Mouse (Mus musculus) ES-E14 (cell line): ENCODE measurements around the gene Nudt3. TPM values are rescaled to one million over a fixed set of nuclear protein-coding genes. Genes with fewer than 3 reads are reported as not detected.
"Not testable (repeated sequence)": the region's sequence is repeated elsewhere in the genome, so short reads cannot be mapped to it uniquely, and the experiment has no call there.

ENCODE experiments used
- DNase-seq: peaks from one replicate; pipeline ENCODE4 v3.0.0-alpha.2; 2013; ENCODE audit warnings: low read depth, low spot score
- H3K27ac ChIP-seq: 2 replicates; pipeline ENCODE4 v1.5.1; 2012; ENCODE audit warnings: low read depth, mild to moderate bottlenecking, low read length, moderate library complexity, mixed read lengths; ENCODE audit not compliant: poor library complexity, insufficient read depth, severe bottlenecking
- H3K36me3 ChIP-seq: 2 replicates; pipeline ENCODE4 v1.6.1; 2012; ENCODE audit warnings: mild to moderate bottlenecking, low read length, moderate library complexity, mixed read lengths; ENCODE audit not compliant: control insufficient read depth, poor library complexity, insufficient read depth, severe bottlenecking
- H3K4me1 ChIP-seq, 2 experiments: fragments of 150-350 bp in 1 of 2; sonication (generic) in 1 of 2; 2 replicates each; pipeline ENCODE4 v1.6.1; 2012; ENCODE audit warnings: low read length in 2 of 2, mild to moderate bottlenecking in 1 of 2, mixed read lengths in 1 of 2; ENCODE audit not compliant: control insufficient read depth in 2 of 2, insufficient read depth in 2 of 2, poor library complexity in 1 of 2
- H3K4me3 ChIP-seq, 2 experiments: fragments of 150-350 bp in 1 of 2; sonication (generic) in 1 of 2; 2 replicates each; pipeline ENCODE4 v1.5.1; 2012; ENCODE audit warnings: low read length in 2 of 2, low read depth in 1 of 2, mild to moderate bottlenecking in 1 of 2, mixed read lengths in 1 of 2; ENCODE audit not compliant: insufficient read depth in 1 of 2, poor library complexity in 1 of 2, severe bottlenecking in 1 of 2
- H3K9ac ChIP-seq: 2 replicates; pipeline ENCODE4 v1.6.1; 2012; ENCODE audit warnings: low read depth, mild to moderate bottlenecking, low read length, mixed read lengths; ENCODE audit not compliant: poor library complexity, insufficient read depth, severe bottlenecking
- H3K9me3 ChIP-seq: fragments of 150-350 bp; sonication (generic); 2 replicates; pipeline ENCODE4 v1.6.1; 2012; ENCODE audit warnings: low read depth, mild to moderate bottlenecking, low read length; ENCODE audit not compliant: control insufficient read depth, insufficient read depth
- CHD2 ChIP-seq: IDR thresholded peaks from 2 replicates; pipeline ENCODE4 v1.6.1; 2014; ENCODE audit warnings: mild to moderate bottlenecking, low read depth, low read length, inconsistent platforms
- HCFC1 ChIP-seq: IDR thresholded peaks from 2 replicates; pipeline ENCODE4 v1.6.1; 2012; ENCODE audit warnings: low read length, inconsistent platforms, borderline replicate concordance; ENCODE audit not compliant: insufficient read depth
- MAFK ChIP-seq: IDR thresholded peaks from 2 replicates; pipeline ENCODE4 v1.6.1; 2014; ENCODE audit warnings: mild to moderate bottlenecking, low read depth, low read length, inconsistent platforms; ENCODE audit not compliant: insufficient read depth
- ZC3H11A ChIP-seq: IDR thresholded peaks from 2 replicates; pipeline ENCODE4 v1.6.1; 2012; ENCODE audit warnings: low read depth, mild to moderate bottlenecking, inconsistent platforms, low read length, borderline replicate concordance
- ZNF384 ChIP-seq: IDR thresholded peaks from 2 replicates; pipeline ENCODE4 v1.6.1; 2012; ENCODE audit warnings: low read depth, low read length, inconsistent platforms
- in situ Hi-C, 2 experiments: fragments of 600-800 bp; cut with MboI; formaldehyde crosslinking; loops; one replicate each; pipeline ENCODE4 v1.15.1; 2025; ENCODE audit warnings: low sequenced_read_pairs in 2 of 2, inconsistent platforms in 1 of 2; ENCODE audit not compliant: unreplicated experiment in 2 of 2
- total RNA-seq: library from RNA; depleted of rRNA; stranded (reverse); fragments of 300-350 nt; gene quantifications from 2 replicates; pipeline ENCODE4 v1.2.3, GENCODE M21; 2012

The Nudt3 gene
- total RNA-seq, 1 experiment = 97.9 TPM

- no peak overlapping the region; a peak in 1 of 4 replicates for H3K4me3 ChIP-seq
- H3K27ac ChIP-seq = no peak overlapping the region
- H3K4me1 ChIP-seq = peaks cover 0 to 13% of the 10 kb centered on the region in 2 experiments; a peak in 3 of 4 replicates
- H3K36me3 ChIP-seq = peaks cover 10% of the 10 kb centered on the region
- 0 out of 2 replicates have a peak overlapping the region, but pooled peaks have one; percentile 3 for H3K9ac ChIP-seq
- no peak for DNase-seq
- in situ Hi-C loops = no loop called here
- no peak for TF ChIP-seq ZC3H11A
- TF ChIP-seq HCFC1 = 0 out of 2 replicates have a peak, but pooled peaks have one; percentile 42
- no peak for TF ChIP-seq MAFK
- no peak for TF ChIP-seq ZNF384
- no peak for TF ChIP-seq CHD2
- H3K9me3 ChIP-seq = no peaks in the 10 kb centered on the region
Measured at GRCm38 (mm10) chr17:27638921-27639332, 15.6 kb upstream of the Nudt3 start.

- Histone ChIP-seq H3K9ac (no peak overlapping the region), H3K27ac (no peak overlapping the region)
- in situ Hi-C loops = no loop called here
Measured at GRCm38 (mm10) chr17:27637333-27637732, 14.0 kb upstream of the Nudt3 start.

GRCm38 (mm10) chr17:27636132-27637020 is 13.1 kb upstream of the Nudt3 start, which contains the start of gene Rps10:
Gene Rps10 (minus strand): TSS chr17:27636669.
- H3K4me3 ChIP-seq = peak within 1 kb of the TSS; percentile 53 to 97

More at GRCm38 (mm10) chr17:27637333-27637732, 14.0 kb upstream of the Nudt3 start:
- Histone ChIP-seq H3K9me3 (no peaks in the 10 kb centered on the region), H3K36me3 (peaks cover 26% of the 10 kb centered on the region), H3K4me1 (peaks cover 0 to 11% of the 10 kb centered on the region in 2 experiments; a peak in 3 of 4 replicates), H3K4me3 (no peak overlapping the region)
- TF ChIP-seq ZNF384 (no peak), HCFC1 (no peak), ZC3H11A (no peak), CHD2 (no peak), MAFK (no peak)
- no peak for DNase-seq

GRCm38 (mm10) chr17:27635575-27635903 is 12.2 kb upstream of the Nudt3 start:
- in situ Hi-C loops, DNase-seq, H3K9me3 ChIP-seq: not testable (repeated sequence)
- peaks cover 0 to 13% of the 10 kb centered on the region in 2 experiments; a peak in 3 of 4 replicates for H3K4me1 ChIP-seq
- H3K4me3 ChIP-seq = peak overlapping the region; percentile 53 to 97
- TF ChIP-seq ZNF384 = peak; percentile 96
- H3K27ac ChIP-seq = peak overlapping the region; percentile 37; the same call in 1 of the 2 replicates
- peak overlapping the region; percentile 22; the same call in 1 of the 2 replicates for H3K9ac ChIP-seq
- peaks cover 44% of the 10 kb centered on the region for H3K36me3 ChIP-seq

More at GRCm38 (mm10) chr17:27636132-27637020, 13.1 kb upstream of the Nudt3 start, which contains the start of gene Rps10:
- in situ Hi-C loops = no loop called here
- H3K9ac ChIP-seq = peak within 1 kb of the TSS; percentile 22; the same call in 1 of the 2 replicates
- H3K36me3 ChIP-seq = peaks cover 36% of the 10 kb centered on the region
- H3K9me3 ChIP-seq = no peaks in the 10 kb centered on the region
- H3K27ac ChIP-seq = peak within 1 kb of the TSS; percentile 37; the same call in 1 of the 2 replicates
- peaks cover 0 to 13% of the 10 kb centered on the region in 2 experiments; a peak in 3 of 4 replicates for H3K4me1 ChIP-seq
- DNase-seq = no peak
- TF ChIP-seq ZC3H11A = no peak
- no peak for TF ChIP-seq HCFC1
- TF ChIP-seq MAFK = no peak
- no peak for TF ChIP-seq ZNF384
- no peak for TF ChIP-seq CHD2
